Mouse (Mus musculus): ENCODE measurements at regions not wholly inside any gene's neighbourhood (a gene's known extent, or its start where the extent isn't known, plus 50 kb on each side); places are given as distances from the start of the nearest gene placed in this dataset.

GRCm38 (mm10) chr2:17932426-17932931 lies 64.3 kb downstream of the H2al2a start:
- no peak for TF ChIP-seq CTCF (conservative IDR thresholded peaks at IDR 0.05 in 1 of 2, IDR thresholded peaks at IDR 0.05 in 1 of 2; ENCODE audit: low read depth in 2 of 2, low read length in 2 of 2)
- TF ChIP-seq POLR2A (IDR thresholded peaks at IDR 0.05; ENCODE audit: low read depth, low read length), result no peak
- TF ChIP-seq USF1 (IDR thresholded peaks at IDR 0.05; ENCODE audit: low read depth, low read length), result no peak
- TF ChIP-seq USF2 (conservative IDR thresholded peaks at IDR 0.05; ENCODE audit: low read depth, low read length), result no peak
- TF ChIP-seq ZC3H11A (IDR thresholded peaks at IDR 0.05; ENCODE audit: low read depth, low read length), result no peak
- no peak for TF ChIP-seq NRF1 (IDR thresholded peaks at IDR 0.05; ENCODE audit: low read depth, low read length)
- no peak for TF ChIP-seq MAFK (IDR thresholded peaks at IDR 0.05; ENCODE audit: insufficient replicate concordance, low read length)
- no peak for TF ChIP-seq EP300 (IDR thresholded peaks at IDR 0.05; ENCODE audit: low read length)
